Mouse (Mus musculus): Measurements from ENCODE around the gene Ogfrl1.

DNA sequence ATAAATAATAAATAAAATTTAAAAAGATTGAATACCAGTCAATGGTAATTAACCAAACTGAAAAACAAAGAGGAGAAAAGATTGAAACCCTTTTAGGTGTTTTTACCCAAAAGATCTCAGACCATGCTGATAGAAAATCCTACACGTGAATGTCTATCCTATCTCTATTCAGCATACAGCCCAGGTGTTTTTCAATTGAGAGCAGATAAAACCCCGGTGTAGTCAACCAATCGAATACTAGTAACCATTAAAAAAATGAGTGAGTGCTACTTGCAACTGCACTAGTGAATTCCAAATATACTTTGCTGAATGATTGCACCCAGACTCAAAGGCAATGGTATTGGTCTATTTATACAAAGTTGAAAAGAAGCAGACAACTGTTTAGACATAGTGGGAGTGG lies 4.8 kb upstream of the Ogfrl1 start:
- TF ChIP-seq CTCF (IDR thresholded peaks at IDR 0.05) (no peak), POLR2A (IDR thresholded peaks at IDR 0.05; ENCODE audit: insufficient read depth, low read depth, low read length) (no peak)

Measured in heart, adult 2 months (tissue).